Mouse (Mus musculus): Measurements from ENCODE around the gene Sel1l. TPM values are rescaled to one million over a fixed set of nuclear protein-coding genes. Genes with fewer than 3 reads are reported as not detected.

Gene Sel1l
- polyA plus RNA-seq, 1 experiment from 2014 or later: 56.9 TPM

- Histone ChIP-seq H3K9ac (no peak overlapping the region), H3K27ac (no peak overlapping the region), H3K27me3 (no peaks in the 10 kb centered on the region), H3K4me2 (no peak overlapping the region), H3K4me1 (replicated peaks) (no peaks in the 10 kb centered on the region), H3K9me3 (replicated peaks) (no peaks in the 10 kb centered on the region), H3K36me3 (peaks cover 79% of the 10 kb centered on the region), H3K4me3 (no peak overlapping the region)
- 95% methylated on average over 11 of the region's 11 CpGs for WGBS
- no peak for ATAC-seq (replicated peaks; ENCODE audit: insufficient number of reproducible peaks, insufficient read depth, low FRiP score, low read depth)
These were observed 33.4 kb downstream of the Sel1l start for GRCm38 (mm10) chr12:91815552-91815951.

- no peaks in the 10 kb centered on the region for H3K4me1 ChIP-seq (replicated peaks)
- no peaks in the 10 kb centered on the region for H3K9me3 ChIP-seq (replicated peaks)
- no peak overlapping the region for H3K4me2 ChIP-seq
- no peak for ATAC-seq (replicated peaks; ENCODE audit: insufficient number of reproducible peaks, insufficient read depth, low FRiP score, low read depth)
- no peak overlapping the region for H3K27ac ChIP-seq
- H3K36me3 ChIP-seq: peaks cover 52% of the 10 kb centered on the region
- 90% methylated on average over 8 of the region's 8 CpGs for WGBS
- H3K27me3 ChIP-seq: no peaks in the 10 kb centered on the region
- H3K9ac ChIP-seq: no peak overlapping the region
- no peak overlapping the region for H3K4me3 ChIP-seq
These were observed 40.0 kb downstream of the Sel1l start for GRCm38 (mm10) chr12:91808911-91809310.

- ATAC-seq (replicated peaks; ENCODE audit: insufficient number of reproducible peaks, insufficient read depth, low FRiP score, low read depth): no peak
- Histone ChIP-seq H3K4me3 (no peak overlapping the region), H3K27me3 (no peaks in the 10 kb centered on the region), H3K27ac (no peak overlapping the region), H3K9me3 (replicated peaks) (no peaks in the 10 kb centered on the region), H3K9ac (no peak overlapping the region), H3K36me3 (peaks cover 41% of the 10 kb centered on the region), H3K4me1 (replicated peaks) (no peaks in the 10 kb centered on the region), H3K4me2 (no peak overlapping the region)
- 85% methylated on average over 6 of the region's 6 CpGs for WGBS
These were observed 41.2 kb downstream of the Sel1l start for GRCm38 (mm10) chr12:91807761-91808160.

- no peak overlapping the region for H3K4me2 ChIP-seq
- 87% methylated on average over 11 of the region's 11 CpGs for WGBS
- no peaks in the 10 kb centered on the region for H3K4me1 ChIP-seq (replicated peaks)
- H3K9me3 ChIP-seq (replicated peaks): no peaks in the 10 kb centered on the region
- H3K27me3 ChIP-seq: no peaks in the 10 kb centered on the region
- ATAC-seq (replicated peaks; ENCODE audit: insufficient number of reproducible peaks, insufficient read depth, low FRiP score, low read depth): no peak
- H3K9ac ChIP-seq: no peak overlapping the region
- no peak overlapping the region for H3K4me3 ChIP-seq
- no peak overlapping the region for H3K27ac ChIP-seq
- peaks cover 34% of the 10 kb centered on the region for H3K36me3 ChIP-seq
These were observed 41.9 kb downstream of the Sel1l start for GRCm38 (mm10) chr12:91807095-91807494.

GRCm38 (mm10) chr12:91804262-91804661, 44.7 kb downstream of the Sel1l start:
- Histone ChIP-seq H3K36me3 (peaks cover 10% of the 10 kb centered on the region; the same call in 1 of the 2 replicates), H3K27me3 (no peaks in the 10 kb centered on the region), H3K4me1 (replicated peaks) (no peaks in the 10 kb centered on the region), H3K4me2 (no peak overlapping the region), H3K9me3 (replicated peaks) (no peaks in the 10 kb centered on the region), H3K4me3 (no peak overlapping the region), H3K27ac (no peak overlapping the region), H3K9ac (no peak overlapping the region)
- no peak for ATAC-seq (replicated peaks; ENCODE audit: insufficient number of reproducible peaks, insufficient read depth, low FRiP score, low read depth)
- 75% methylated on average over 3 of the region's 3 CpGs for WGBS

GRCm38 (mm10) chr12:91803207-91803932, 45.6 kb downstream of the Sel1l start:
- 83% methylated on average over 13 of the region's 13 CpGs for WGBS
- H3K4me1 ChIP-seq (replicated peaks): no peaks in the 10 kb centered on the region
- no peak overlapping the region for H3K9ac ChIP-seq
- ATAC-seq (replicated peaks; ENCODE audit: insufficient number of reproducible peaks, insufficient read depth, low FRiP score, low read depth): no peak
- H3K9me3 ChIP-seq (replicated peaks): no peaks in the 10 kb centered on the region
- H3K4me3 ChIP-seq: no peak overlapping the region
- no peak overlapping the region for H3K27ac ChIP-seq
- no peak overlapping the region for H3K4me2 ChIP-seq
- no peaks in the 10 kb centered on the region for H3K27me3 ChIP-seq
- peaks cover 1% of the 10 kb centered on the region; the same call in 1 of the 2 replicates for H3K36me3 ChIP-seq

- H3K4me3 ChIP-seq: no peak overlapping the region
- H3K4me1 ChIP-seq (replicated peaks): no peaks in the 10 kb centered on the region
- no peak for ATAC-seq (replicated peaks; ENCODE audit: insufficient number of reproducible peaks, insufficient read depth, low FRiP score, low read depth)
- no peaks in the 10 kb centered on the region for H3K27me3 ChIP-seq
- WGBS: 82% methylated on average over 12 of the region's 12 CpGs
- H3K9me3 ChIP-seq (replicated peaks): no peaks in the 10 kb centered on the region
- H3K27ac ChIP-seq: no peak overlapping the region
- no peaks in the 10 kb centered on the region; the same call in 1 of the 2 replicates for H3K36me3 ChIP-seq
- H3K4me2 ChIP-seq: no peak overlapping the region
- no peak overlapping the region for H3K9ac ChIP-seq
These were observed 46.3 kb downstream of the Sel1l start for GRCm38 (mm10) chr12:91802586-91803206.

- Histone ChIP-seq H3K27me3 (no peaks in the 10 kb centered on the region), H3K4me2 (no peak overlapping the region), H3K4me3 (no peak overlapping the region), H3K9ac (no peak overlapping the region), H3K36me3 (no peaks in the 10 kb centered on the region), H3K27ac (no peak overlapping the region), H3K4me1 (replicated peaks) (no peaks in the 10 kb centered on the region), H3K9me3 (replicated peaks) (no peaks in the 10 kb centered on the region)
- 51% methylated on average over 6 of the region's 6 CpGs for WGBS
- no peak for ATAC-seq (replicated peaks; ENCODE audit: insufficient number of reproducible peaks, insufficient read depth, low FRiP score, low read depth)
These were observed 48.0 kb downstream of the Sel1l start for GRCm38 (mm10) chr12:91800861-91801385.

- no peak for ATAC-seq (replicated peaks; ENCODE audit: insufficient number of reproducible peaks, insufficient read depth, low FRiP score, low read depth)
- no peaks in the 10 kb centered on the region for H3K4me1 ChIP-seq (replicated peaks)
- WGBS: 69% methylated on average over 12 of the region's 12 CpGs
- H3K27me3 ChIP-seq: no peaks in the 10 kb centered on the region
- no peak overlapping the region for H3K27ac ChIP-seq
- H3K36me3 ChIP-seq: no peaks in the 10 kb centered on the region
- H3K9ac ChIP-seq: no peak overlapping the region
- H3K9me3 ChIP-seq (replicated peaks): no peaks in the 10 kb centered on the region
- no peak overlapping the region for H3K4me2 ChIP-seq
- no peak overlapping the region for H3K4me3 ChIP-seq
These were observed 49.1 kb downstream of the Sel1l start for GRCm38 (mm10) chr12:91799821-91800335.

GRCm38 (mm10) chr12:91799379-91799773, 49.6 kb downstream of the Sel1l start:
- Histone ChIP-seq H3K9ac (no peak overlapping the region), H3K27me3 (no peaks in the 10 kb centered on the region), H3K4me2 (no peak overlapping the region), H3K36me3 (no peaks in the 10 kb centered on the region), H3K4me1 (replicated peaks) (no peaks in the 10 kb centered on the region), H3K4me3 (no peak overlapping the region), H3K27ac (no peak overlapping the region), H3K9me3 (replicated peaks) (no peaks in the 10 kb centered on the region)
- ATAC-seq (replicated peaks; ENCODE audit: insufficient number of reproducible peaks, insufficient read depth, low FRiP score, low read depth): no peak
- 21% methylated on average over 6 of the region's 6 CpGs for WGBS

GRCm38 (mm10) chr12:91798720-91799378, 50.1 kb downstream of the Sel1l start:
- H3K27ac ChIP-seq: no peak overlapping the region
- H3K9ac ChIP-seq: no peak overlapping the region
- no peak for ATAC-seq (replicated peaks; ENCODE audit: insufficient number of reproducible peaks, insufficient read depth, low FRiP score, low read depth)
- WGBS: 66% methylated on average over 6 of the region's 6 CpGs
- no peaks in the 10 kb centered on the region for H3K27me3 ChIP-seq
- H3K4me3 ChIP-seq: no peak overlapping the region
- no peak overlapping the region for H3K4me2 ChIP-seq
- no peaks in the 10 kb centered on the region for H3K9me3 ChIP-seq (replicated peaks)
- H3K4me1 ChIP-seq (replicated peaks): no peaks in the 10 kb centered on the region
- H3K36me3 ChIP-seq: no peaks in the 10 kb centered on the region

All from heart, embryonic 15.5 days (tissue).